Mouse (Mus musculus): ENCODE measurements around the gene Abcc1. TPM values are rescaled to one million over a fixed set of nuclear protein-coding genes. Genes with fewer than 3 reads are reported as not detected.

Abcc1 gene
- polyA plus RNA-seq (2014; fragmentation: Nextera tagmentation; extraction: Ambion mirVana): 12.9 and 13.2 TPM in 2 replicates

GRCm38 (mm10) chr16:14361362-14362098 lies at the start of gene Abcc1:
TSS of gene Abcc1 (plus strand) at chr16:14361558.
- Histone ChIP-seq H3K9me3 (ENCODE audit: low read depth, low read length) (no peaks in the 10 kb centered on the region), H3K27me3 (ENCODE audit: insufficient read depth, low read length) (no peaks in the 10 kb centered on the region), H3K9ac (peak within 1 kb of the TSS; percentile 80), H3K4me3 (ENCODE audit: low read depth, low read length) (peak within 1 kb of the TSS; percentile 76), H3K4me2 (peak within 1 kb of the TSS; percentile 89), H3K36me3 (ENCODE audit: insufficient read depth) (no peaks in the 10 kb centered on the region), H3K4me1 (ENCODE audit: insufficient read depth) (peaks cover 3% of the 10 kb centered on the region; the same call in 1 of the 2 replicates), H3K27ac (ENCODE audit: low read depth) (peak within 1 kb of the TSS; percentile 36)
- 0 out of 2 replicates have a peak, but pooled peaks have one; percentile 1 for TF ChIP-seq CTCF (IDR thresholded peaks at IDR 0.05; ENCODE audit: low read depth)
- ATAC-seq (ENCODE audit: insufficient read depth) (peak; percentile 98), DNase-seq (peak; percentile 85)
- under 1% methylated on average over 60 of the region's 64 CpGs for WGBS

DNA sequence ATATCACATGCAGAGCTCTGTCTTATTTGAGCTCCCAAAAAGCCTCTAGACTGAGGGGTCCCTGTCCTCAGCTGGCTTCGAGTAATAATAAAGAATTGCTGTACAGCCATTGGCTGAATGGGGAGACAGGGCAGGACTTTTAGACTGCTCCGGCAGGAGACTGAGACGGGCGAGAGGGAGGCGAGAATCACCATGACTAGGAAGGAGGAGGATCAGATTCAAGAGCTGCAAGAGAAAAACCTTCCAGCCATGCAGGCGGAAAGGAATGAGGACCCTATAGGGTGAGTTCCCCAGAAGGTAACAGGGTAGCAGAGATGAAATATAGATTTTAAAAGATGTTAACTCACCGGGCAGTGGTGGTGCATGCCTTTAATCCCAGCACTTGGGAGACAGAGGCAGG lies 48.4 kb upstream of the Abcc1 start:
- 89% methylated on average over 7 of the region's 7 CpGs for WGBS
- H3K27me3 ChIP-seq (ENCODE audit: insufficient read depth, low read length): no peaks in the 10 kb centered on the region
- H3K4me1 ChIP-seq (ENCODE audit: insufficient read depth): peaks cover 7% of the 10 kb centered on the region
- no peak overlapping the region for H3K4me3 ChIP-seq (ENCODE audit: low read depth, low read length)
- H3K9me3 ChIP-seq (ENCODE audit: low read depth, low read length): no peaks in the 10 kb centered on the region
- H3K9ac ChIP-seq: no peak overlapping the region
- ATAC-seq (ENCODE audit: insufficient read depth) (no peak), DNase-seq (no peak)
- no peak overlapping the region for H3K4me2 ChIP-seq
- no peak overlapping the region for H3K27ac ChIP-seq (ENCODE audit: low read depth)
- TF ChIP-seq CTCF (IDR thresholded peaks at IDR 0.05; ENCODE audit: low read depth): no peak
- H3K36me3 ChIP-seq (ENCODE audit: insufficient read depth): peaks cover 49% of the 10 kb centered on the region

DNA sequence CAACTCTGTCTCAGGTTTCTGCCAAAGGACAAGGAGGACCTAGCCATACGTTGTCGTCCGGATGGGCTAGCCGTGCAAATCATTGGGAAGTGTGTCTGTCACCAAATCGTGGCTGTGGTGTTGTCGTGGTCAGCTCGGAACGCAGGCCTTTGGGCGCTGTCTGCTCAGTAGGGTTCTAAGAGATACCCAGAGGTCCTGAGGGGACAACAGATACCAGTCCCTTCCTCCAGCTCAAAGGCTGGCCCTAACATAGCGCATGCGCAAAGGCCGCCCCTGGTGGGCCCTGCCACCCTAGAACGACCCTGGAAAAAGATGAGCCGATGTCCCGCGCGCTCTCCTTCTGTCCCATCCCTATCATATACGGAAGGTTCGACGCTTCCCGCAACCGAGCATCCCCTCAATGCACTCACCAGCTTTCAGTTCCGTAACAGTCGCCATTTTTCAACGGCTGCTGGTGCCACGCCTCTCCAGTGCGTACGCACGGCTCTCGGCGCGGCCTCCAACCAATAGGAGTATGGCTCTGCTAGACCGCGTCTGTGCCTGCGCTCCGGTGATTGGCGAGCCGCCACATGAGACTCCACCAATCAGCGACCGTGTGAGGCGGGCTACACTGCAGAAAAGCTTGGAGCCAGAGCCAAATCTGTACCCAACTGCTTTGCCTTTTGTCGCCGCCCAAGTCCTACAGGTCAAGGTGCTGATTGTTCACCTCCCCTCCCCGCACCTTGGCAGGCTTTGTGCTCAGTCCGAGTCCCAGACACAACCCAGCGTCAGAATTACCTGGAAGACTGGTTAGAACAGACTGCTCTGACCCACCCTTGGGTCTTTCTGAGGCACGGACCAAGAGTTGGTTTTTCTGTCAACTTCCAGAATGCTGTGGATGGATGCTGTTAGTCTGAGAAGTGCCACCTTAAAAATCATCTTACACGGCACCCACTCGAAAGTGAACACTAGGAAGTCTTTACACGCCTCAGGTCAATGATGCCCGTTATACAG lies 44.2 kb upstream of the Abcc1 start, which contains the start of gene Fopnl:
Fopnl (minus strand) TSS at position 522 of the 993 bp plus-strand sequence.
- Histone ChIP-seq H3K4me2 (peak within 1 kb of the TSS; percentile 71), H3K27ac (ENCODE audit: low read depth) (peak within 1 kb of the TSS; percentile 84), H3K36me3 (ENCODE audit: insufficient read depth) (peaks cover 16% of the 10 kb centered on the region), H3K27me3 (ENCODE audit: insufficient read depth, low read length) (no peaks in the 10 kb centered on the region), H3K4me3 (ENCODE audit: low read depth, low read length) (peak within 1 kb of the TSS; percentile 80), H3K9me3 (ENCODE audit: low read depth, low read length) (no peaks in the 10 kb centered on the region), H3K9ac (peak within 1 kb of the TSS; percentile 78), H3K4me1 (ENCODE audit: insufficient read depth) (peaks cover 7% of the 10 kb centered on the region)
- TF ChIP-seq CTCF (IDR thresholded peaks at IDR 0.05; ENCODE audit: low read depth): no peak
- DNase-seq (peak; percentile 99), ATAC-seq (ENCODE audit: insufficient read depth) (peak; percentile 100)
- 3% methylated on average over 51 of the region's 51 CpGs for WGBS

DNA sequence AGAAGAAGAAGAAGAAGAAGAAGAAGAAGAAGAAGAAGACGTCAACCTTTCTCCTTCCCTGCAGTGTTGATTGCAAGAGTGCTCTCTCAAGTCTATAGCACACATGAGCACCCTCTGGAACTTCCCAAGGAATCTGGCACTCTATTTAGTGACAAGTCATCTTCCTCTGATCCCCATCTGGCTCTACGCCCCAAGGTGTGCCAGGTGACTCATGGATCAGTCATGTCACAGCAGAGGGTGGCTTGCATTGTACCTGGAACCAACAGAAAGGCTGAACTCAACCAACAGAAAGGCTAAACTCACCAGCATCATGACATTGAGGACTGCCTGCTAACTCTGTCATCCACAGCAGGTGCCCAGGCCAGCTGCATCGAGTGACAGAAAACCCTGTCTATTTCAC lies 41.7 kb upstream of the Abcc1 start:
- no peaks in the 10 kb centered on the region for H3K9me3 ChIP-seq (ENCODE audit: low read depth, low read length)
- peaks cover 7% of the 10 kb centered on the region for H3K4me1 ChIP-seq (ENCODE audit: insufficient read depth)
- H3K4me2 ChIP-seq: no peak overlapping the region
- no peaks in the 10 kb centered on the region for H3K27me3 ChIP-seq (ENCODE audit: insufficient read depth, low read length)
- no peaks in the 10 kb centered on the region for H3K36me3 ChIP-seq (ENCODE audit: insufficient read depth)
- DNase-seq (no peak), ATAC-seq (ENCODE audit: insufficient read depth) (no peak)
- H3K27ac ChIP-seq (ENCODE audit: low read depth): no peak overlapping the region
- 77% methylated on average over 3 of the region's 3 CpGs for WGBS
- no peak for TF ChIP-seq CTCF (IDR thresholded peaks at IDR 0.05; ENCODE audit: low read depth)
- no peak overlapping the region for H3K4me3 ChIP-seq (ENCODE audit: low read depth, low read length)
- no peak overlapping the region for H3K9ac ChIP-seq

DNA sequence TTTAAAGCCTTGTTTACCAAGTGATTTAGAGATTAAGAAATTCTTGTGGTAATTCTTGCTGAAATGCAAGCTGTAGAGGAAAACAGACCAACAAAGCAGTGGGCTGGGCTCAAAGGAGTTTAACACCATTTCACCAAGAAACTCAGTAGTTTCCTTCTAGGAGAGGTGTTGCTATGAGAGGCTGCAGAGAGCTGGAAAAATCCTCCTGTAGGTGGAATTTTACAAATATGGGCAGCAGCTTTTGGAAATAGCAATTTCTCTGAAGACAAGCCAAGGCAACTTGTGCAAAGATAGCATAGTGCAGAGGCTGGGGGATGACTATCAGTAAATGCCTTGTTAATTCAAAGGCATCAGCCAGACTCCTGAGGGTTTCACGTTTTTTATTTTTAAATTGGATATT lies 40.9 kb upstream of the Abcc1 start:
- TF ChIP-seq CTCF (IDR thresholded peaks at IDR 0.05; ENCODE audit: low read depth): no peak
- Histone ChIP-seq H3K4me3 (ENCODE audit: low read depth, low read length) (no peak overlapping the region), H3K27me3 (ENCODE audit: insufficient read depth, low read length) (no peaks in the 10 kb centered on the region), H3K9me3 (ENCODE audit: low read depth, low read length) (no peaks in the 10 kb centered on the region), H3K36me3 (ENCODE audit: insufficient read depth) (no peaks in the 10 kb centered on the region), H3K9ac (no peak overlapping the region), H3K27ac (ENCODE audit: low read depth) (no peak overlapping the region), H3K4me1 (ENCODE audit: insufficient read depth) (peaks cover 7% of the 10 kb centered on the region), H3K4me2 (no peak overlapping the region)
- ATAC-seq (ENCODE audit: insufficient read depth) (no peak), DNase-seq (no peak)
- 48% methylated on average over 1 of the region's 1 CpGs for WGBS

DNA sequence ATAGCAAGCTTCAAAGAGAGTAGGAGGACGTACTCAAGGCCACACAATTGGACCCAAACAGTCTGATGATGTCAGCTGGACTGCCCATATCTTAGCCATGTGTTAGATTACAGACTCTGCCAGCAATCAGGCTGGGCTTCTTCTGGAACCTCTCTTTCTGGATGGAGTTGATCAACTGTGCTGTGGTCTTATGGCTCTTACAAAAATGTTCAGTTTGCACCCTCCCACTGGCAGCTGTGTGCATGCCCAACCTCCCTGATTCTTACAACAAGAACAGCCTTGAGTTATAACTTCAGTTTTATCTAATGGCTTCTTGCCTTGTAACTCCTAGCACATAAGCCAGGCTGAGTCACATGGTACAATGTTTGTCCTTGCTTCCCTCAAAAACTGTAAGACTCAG lies 33.2 kb upstream of the Abcc1 start:
- ATAC-seq (ENCODE audit: insufficient read depth) (no peak), DNase-seq (no peak)
- H3K4me1 ChIP-seq (ENCODE audit: insufficient read depth): no peaks in the 10 kb centered on the region
- no peaks in the 10 kb centered on the region for H3K36me3 ChIP-seq (ENCODE audit: insufficient read depth)
- no peak for TF ChIP-seq CTCF (IDR thresholded peaks at IDR 0.05; ENCODE audit: low read depth)
- H3K9me3 ChIP-seq (ENCODE audit: low read depth, low read length): no peaks in the 10 kb centered on the region
- WGBS: 50% methylated on average over 1 of the region's 1 CpGs
- no peak overlapping the region for H3K4me2 ChIP-seq
- no peaks in the 10 kb centered on the region for H3K27me3 ChIP-seq (ENCODE audit: insufficient read depth, low read length)
- no peak overlapping the region for H3K27ac ChIP-seq (ENCODE audit: low read depth)
- H3K9ac ChIP-seq: no peak overlapping the region
- no peak overlapping the region for H3K4me3 ChIP-seq (ENCODE audit: low read depth, low read length)

- no peak for ATAC-seq (ENCODE audit: insufficient read depth)
- no peak for DNase-seq
- Histone ChIP-seq H3K4me1 (ENCODE audit: insufficient read depth) (no peaks in the 10 kb centered on the region), H3K27ac (ENCODE audit: low read depth) (no peak overlapping the region), H3K9me3 (ENCODE audit: low read depth, low read length) (no peaks in the 10 kb centered on the region), H3K27me3 (ENCODE audit: insufficient read depth, low read length) (no peaks in the 10 kb centered on the region), H3K4me2 (no peak overlapping the region), H3K9ac (no peak overlapping the region), H3K4me3 (ENCODE audit: low read depth, low read length) (no peak overlapping the region), H3K36me3 (ENCODE audit: insufficient read depth) (no peaks in the 10 kb centered on the region)
- TF ChIP-seq CTCF (IDR thresholded peaks at IDR 0.05; ENCODE audit: low read depth): no peak
- WGBS: 64% methylated on average over 3 of the region's 3 CpGs
These were observed 16.4 kb upstream of the Abcc1 start for GRCm38 (mm10) chr16:14344967-14345366.
